Mouse (Mus musculus): ENCODE results near the gene Os9. TPM values are rescaled to one million over a fixed set of nuclear protein-coding genes. Genes with fewer than 3 reads are reported as not detected.

Gene Os9
- total and polyA plus RNA-seq, 2 experiments from 2014 or later = 119 to 122 TPM

DNA sequence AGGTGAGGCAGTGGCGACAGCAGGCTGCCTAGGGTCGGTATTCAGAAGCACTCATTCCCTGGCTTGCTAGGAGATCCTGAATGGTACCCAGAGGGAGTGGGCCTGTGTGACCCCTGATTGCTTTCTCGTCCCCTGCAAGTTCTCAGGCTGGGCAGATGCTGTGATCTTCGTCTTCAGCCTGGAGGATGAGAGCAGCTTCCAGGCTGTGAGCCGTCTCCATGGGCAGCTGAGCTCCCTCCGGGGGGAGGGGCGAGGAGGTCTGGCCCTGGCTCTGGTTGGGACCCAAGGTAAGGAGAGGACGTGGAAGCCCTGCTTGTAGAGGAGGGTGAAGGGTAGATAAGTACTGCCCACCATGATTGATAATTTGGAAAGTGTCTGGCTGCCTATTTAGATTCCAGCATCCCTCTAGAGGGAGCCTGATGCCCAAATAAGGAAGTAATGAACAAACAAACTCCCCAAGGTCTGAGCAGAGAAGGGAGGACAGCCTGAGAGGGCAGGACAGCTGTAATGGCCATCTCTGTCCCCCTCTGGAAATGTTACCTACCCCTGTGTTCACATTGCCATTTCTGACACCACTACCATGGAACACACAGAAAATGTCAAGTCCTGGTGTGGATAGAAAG is 37.5 kb downstream of the Os9 start:
- no peak for ATAC-seq
- no peak for DNase-seq
- Histone ChIP-seq H3K9me3 (ENCODE audit: low read length) (no peaks in the 10 kb centered on the region), H3K4me3 (ENCODE audit: low read depth, low read length) (no peak overlapping the region), H3K4me1 (ENCODE audit: insufficient read depth) (peaks cover 20% of the 10 kb centered on the region), H3K27me3 (ENCODE audit: insufficient read depth, low read length) (peaks cover 4% of the 10 kb centered on the region; the same call in 1 of the 2 replicates), H3K9ac (no peak overlapping the region), H3K36me3 (ENCODE audit: insufficient read depth) (peaks cover 42% of the 10 kb centered on the region), H3K4me2 (ENCODE audit: low read depth) (no peak overlapping the region), H3K27ac (ENCODE audit: low read depth, low read length) (no peak overlapping the region)
- 33% methylated on average over 8 of the region's 8 CpGs for WGBS
- no peak for TF ChIP-seq CTCF (IDR thresholded peaks at IDR 0.05; ENCODE audit: low read depth)

- Histone ChIP-seq H3K4me1 (ENCODE audit: insufficient read depth) (peaks cover 25% of the 10 kb centered on the region), H3K27me3 (ENCODE audit: insufficient read depth, low read length) (peaks cover 4% of the 10 kb centered on the region; the same call in 1 of the 2 replicates), H3K27ac (ENCODE audit: low read depth, low read length) (peak overlapping the region; percentile 45; the same call in 1 of the 2 replicates), H3K9ac (peak overlapping the region; percentile 90), H3K36me3 (ENCODE audit: insufficient read depth) (peaks cover 29% of the 10 kb centered on the region), H3K4me3 (ENCODE audit: low read depth, low read length) (peak overlapping the region; percentile 87), H3K9me3 (ENCODE audit: low read length) (no peaks in the 10 kb centered on the region), H3K4me2 (ENCODE audit: low read depth) (peak overlapping the region; percentile 97)
- WGBS = 21% methylated on average over 8 of the region's 8 CpGs
- ATAC-seq (peak; percentile 4; the same call in 1 of the 2 replicates), DNase-seq (peak; percentile 66)
- TF ChIP-seq CTCF (IDR thresholded peaks at IDR 0.05; ENCODE audit: low read depth) = no peak
Measured at GRCm38 (mm10) chr10:127081996-127082620, 38.8 kb downstream of the Os9 start.

GRCm38 (mm10) chr10:127080901-127081780 is 39.8 kb downstream of the Os9 start:
- H3K36me3 ChIP-seq (ENCODE audit: insufficient read depth) = peaks cover 22% of the 10 kb centered on the region
- peak overlapping the region; percentile 97 for H3K4me2 ChIP-seq (ENCODE audit: low read depth)
- 2% methylated on average over 48 of the region's 48 CpGs for WGBS
- no peak for ATAC-seq
- peak overlapping the region; percentile 45 for H3K27ac ChIP-seq (ENCODE audit: low read depth, low read length)
- H3K4me1 ChIP-seq (ENCODE audit: insufficient read depth) = peaks cover 25% of the 10 kb centered on the region
- H3K4me3 ChIP-seq (ENCODE audit: low read depth, low read length) = peak overlapping the region; percentile 87
- DNase-seq = no peak
- no peaks in the 10 kb centered on the region for H3K9me3 ChIP-seq (ENCODE audit: low read length)
- peaks cover 4% of the 10 kb centered on the region; the same call in 1 of the 2 replicates for H3K27me3 ChIP-seq (ENCODE audit: insufficient read depth, low read length)
- H3K9ac ChIP-seq = peak overlapping the region; percentile 90
- peak; percentile 36; the same call in 1 of the 2 replicates for TF ChIP-seq CTCF (IDR thresholded peaks at IDR 0.05; ENCODE audit: low read depth)

DNA sequence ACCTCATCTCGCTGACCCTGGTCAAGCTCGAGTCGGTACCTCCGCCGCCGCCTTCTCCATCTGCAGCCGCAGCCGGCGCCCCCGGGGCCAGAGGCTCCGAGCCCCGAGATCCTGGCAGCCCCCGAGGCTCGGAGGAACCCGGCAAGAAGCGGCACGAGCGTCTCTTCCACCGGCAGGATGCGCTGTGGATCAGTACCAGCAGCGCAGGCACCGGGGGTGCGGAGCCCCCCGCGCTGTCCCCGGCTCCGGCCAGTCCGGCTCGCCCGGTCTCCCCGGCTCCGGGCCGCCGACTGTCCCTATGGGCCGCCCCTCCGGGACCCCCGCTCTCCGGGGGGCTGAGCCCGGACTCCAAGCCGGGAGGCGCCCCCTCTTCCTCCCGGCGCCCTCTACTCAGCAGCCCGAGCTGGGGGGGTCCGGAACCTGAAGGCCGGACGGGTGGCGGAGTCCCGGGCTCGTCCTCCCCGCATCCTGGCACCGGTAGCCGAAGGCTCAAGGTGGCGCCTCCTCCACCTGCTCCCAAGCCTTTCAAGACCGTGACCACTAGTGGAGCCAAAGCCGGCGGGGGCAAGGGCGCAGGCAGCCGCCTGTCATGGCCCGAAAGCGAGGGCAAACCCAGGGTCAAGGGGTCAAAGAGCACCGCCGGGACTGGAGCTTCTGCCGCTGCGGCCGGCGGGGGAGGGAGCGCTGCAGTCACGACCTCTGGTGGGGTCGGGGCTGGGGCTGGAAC is 41.1 kb downstream of the Os9 start:
- Histone ChIP-seq H3K4me2 (ENCODE audit: low read depth) (peak overlapping the region; percentile 97), H3K36me3 (ENCODE audit: insufficient read depth) (peaks cover 18% of the 10 kb centered on the region), H3K9me3 (ENCODE audit: low read length) (no peaks in the 10 kb centered on the region), H3K27ac (ENCODE audit: low read depth, low read length) (peak overlapping the region; percentile 89), H3K4me1 (ENCODE audit: insufficient read depth) (peaks cover 25% of the 10 kb centered on the region), H3K9ac (peak overlapping the region; percentile 90), H3K27me3 (ENCODE audit: insufficient read depth, low read length) (peaks cover 4% of the 10 kb centered on the region; the same call in 1 of the 2 replicates), H3K4me3 (ENCODE audit: low read depth, low read length) (peak overlapping the region; percentile 87)
- DNase-seq (peak; percentile 78), ATAC-seq (peak; percentile 14; the same call in 1 of the 2 replicates)
- TF ChIP-seq CTCF (IDR thresholded peaks at IDR 0.05; ENCODE audit: low read depth) = peak; percentile 63
- WGBS = under 1% methylated on average over 67 of the region's 70 CpGs

- WGBS = under 1% methylated on average over 28 of the region's 49 CpGs
- Histone ChIP-seq H3K27me3 (ENCODE audit: insufficient read depth, low read length) (peaks cover 4% of the 10 kb centered on the region; the same call in 1 of the 2 replicates), H3K4me3 (ENCODE audit: low read depth, low read length) (peak overlapping the region; percentile 87), H3K27ac (ENCODE audit: low read depth, low read length) (peak overlapping the region; percentile 89), H3K4me2 (ENCODE audit: low read depth) (peak overlapping the region; percentile 97), H3K9ac (peak overlapping the region; percentile 90), H3K36me3 (ENCODE audit: insufficient read depth) (peaks cover 9% of the 10 kb centered on the region; the same call in 1 of the 2 replicates), H3K4me1 (ENCODE audit: insufficient read depth) (peaks cover 25% of the 10 kb centered on the region), H3K9me3 (ENCODE audit: low read length) (no peaks in the 10 kb centered on the region)
- ATAC-seq (peak; percentile 75), DNase-seq (peak; percentile 92)
- no peak for TF ChIP-seq CTCF (IDR thresholded peaks at IDR 0.05; ENCODE audit: low read depth)
Measured at GRCm38 (mm10) chr10:127078677-127079575, 42.0 kb downstream of the Os9 start.
